Mouse (Mus musculus) layer of hippocampus, postnatal 36 days (tissue): ENCODE data around the gene Npy2r. TPM values are rescaled to one million over a fixed set of nuclear protein-coding genes. Genes with fewer than 3 reads are reported as not detected.

Source experiments
- DNase-seq, 2 experiments: peaks; one replicate each; pipeline ENCODE4 v3.0.0; 2022
- total RNA-seq, 2 experiments: library from RNA; stranded (reverse); gene quantifications; 2 replicates each; pipeline ENCODE4 v1.2.3; 2021

Npy2r gene
- 10 to 100 TPM; 38.7 to 46.8 TPM for total RNA-seq

DNA sequence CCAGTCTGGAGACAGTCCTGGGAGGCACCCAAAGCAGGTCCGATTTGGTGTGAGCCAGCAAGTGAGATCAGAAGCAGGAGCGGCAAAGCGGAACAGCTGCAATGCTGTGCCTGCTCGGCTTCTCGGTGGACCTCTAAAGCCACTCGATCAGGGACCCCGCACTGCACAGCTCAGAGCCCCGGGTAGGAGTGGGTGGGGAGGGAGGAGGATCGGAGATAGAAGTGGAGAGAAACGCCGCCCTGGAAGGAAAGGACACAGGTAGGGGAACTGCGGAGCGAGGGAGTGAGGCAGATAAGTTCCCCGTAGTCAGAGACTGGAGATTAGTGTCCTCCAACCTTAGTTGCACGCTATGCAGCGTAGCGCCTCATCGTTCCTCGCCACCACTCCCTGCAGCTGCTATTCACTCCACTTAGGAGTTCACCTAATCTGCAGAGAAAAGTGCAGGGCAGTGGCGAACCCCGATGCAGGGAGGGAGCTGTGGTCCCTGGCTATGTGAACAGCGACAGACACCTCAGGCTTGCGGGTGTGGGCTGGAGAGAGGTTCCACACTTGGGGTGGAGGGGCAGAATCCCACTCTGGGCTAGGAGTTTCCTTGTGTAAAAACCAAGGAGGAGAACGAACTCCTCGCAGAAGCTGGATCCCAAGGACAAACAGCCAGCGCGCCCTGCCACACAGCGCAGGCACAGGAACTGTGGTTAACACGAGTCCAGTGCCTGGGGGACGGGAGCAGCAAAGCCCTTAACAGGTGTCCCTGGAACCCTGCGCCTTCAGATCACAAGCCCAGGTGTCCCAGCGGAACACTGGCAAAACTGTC, at the start of gene Npy2r:
Gene Npy2r, minus strand, starts transcription at position 177 of the 814 bp plus-strand sequence.
- DNase-seq: no peak

DNA sequence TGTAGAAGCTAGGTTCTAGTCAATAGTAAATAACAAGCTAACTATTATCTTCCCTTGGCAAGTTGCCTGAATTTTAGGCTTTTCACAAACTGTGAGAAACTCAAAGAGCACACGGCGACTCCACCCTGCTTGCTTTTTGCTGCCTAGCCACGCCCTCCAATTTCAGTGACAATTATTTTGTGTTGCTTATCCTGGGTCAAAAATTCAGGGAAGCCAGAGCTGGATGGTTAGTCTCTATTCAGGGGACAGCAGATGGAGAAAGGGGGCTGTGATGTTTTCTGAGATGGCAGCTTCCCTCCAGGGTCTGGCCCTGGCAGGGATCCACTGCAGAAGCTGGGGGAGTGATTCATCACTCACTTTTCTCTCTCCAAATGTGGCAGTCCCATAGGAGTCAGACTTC, 9.9 kb upstream of the Npy2r start:
- no peak for DNase-seq

DNA sequence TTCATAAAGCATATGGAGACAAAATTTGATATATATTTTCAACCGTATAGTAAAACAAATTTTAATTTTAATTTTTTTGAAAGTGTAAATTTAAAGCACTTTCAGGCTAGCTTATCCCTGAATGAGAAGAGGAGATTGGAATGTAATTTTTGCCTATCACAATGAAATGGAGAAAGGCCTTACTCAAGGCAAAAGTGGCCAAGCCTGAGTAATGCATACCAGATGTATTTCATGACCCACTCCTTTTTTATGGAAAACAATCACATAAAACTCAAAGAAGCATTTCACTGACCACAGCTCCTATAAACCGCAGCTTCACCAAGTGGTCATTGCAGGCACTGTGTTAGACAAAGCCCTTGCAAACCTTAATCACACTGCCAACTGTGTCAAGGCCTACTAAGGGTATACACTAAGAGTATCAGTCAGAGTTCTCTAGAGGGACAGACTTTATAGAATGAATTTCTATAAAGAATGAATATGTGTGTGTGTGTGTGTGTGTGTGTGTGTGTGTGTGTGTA, 8.5 kb upstream of the Npy2r start:
- no peak for DNase-seq

DNA sequence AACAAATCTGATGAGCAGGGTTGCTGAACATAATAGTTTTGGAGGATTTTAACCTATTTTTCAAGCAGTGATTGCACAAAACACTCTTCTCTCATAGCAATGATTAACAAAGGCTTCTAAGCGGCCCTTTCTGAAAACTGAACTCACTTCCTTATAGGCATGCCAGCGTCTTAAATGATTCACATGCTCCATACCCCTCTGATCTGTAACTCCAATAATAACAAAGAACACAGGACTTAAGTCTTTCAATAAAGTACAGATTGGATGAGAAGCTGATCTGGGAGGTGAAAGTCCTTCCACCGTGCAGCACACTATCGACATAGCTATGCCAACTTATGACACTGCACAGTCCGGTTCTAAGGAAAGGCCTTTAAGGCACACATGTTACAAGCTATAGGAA, 2.0 kb upstream of the Npy2r start:
- DNase-seq: no peak

DNA sequence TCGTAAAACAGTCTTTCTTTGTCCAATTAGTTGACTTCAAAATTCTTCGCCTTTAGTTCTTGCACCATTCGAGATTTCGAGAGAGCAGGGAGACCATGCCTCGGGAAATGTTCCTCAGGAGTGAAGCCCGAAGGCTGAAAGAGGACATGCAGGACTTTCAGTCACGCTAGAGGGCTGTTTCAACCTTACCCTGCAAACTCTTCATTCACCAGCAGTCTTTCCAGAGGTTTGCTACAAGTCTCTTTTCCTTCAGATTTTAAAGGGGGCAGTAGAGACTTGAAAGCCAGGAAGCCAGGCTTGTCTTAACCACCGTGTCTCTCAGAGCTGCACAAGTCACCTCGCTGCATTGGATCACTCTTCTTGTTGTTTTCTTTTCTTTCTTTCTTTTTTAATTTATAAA, 869 bp upstream of the Npy2r start:
- DNase-seq: no peak

DNA sequence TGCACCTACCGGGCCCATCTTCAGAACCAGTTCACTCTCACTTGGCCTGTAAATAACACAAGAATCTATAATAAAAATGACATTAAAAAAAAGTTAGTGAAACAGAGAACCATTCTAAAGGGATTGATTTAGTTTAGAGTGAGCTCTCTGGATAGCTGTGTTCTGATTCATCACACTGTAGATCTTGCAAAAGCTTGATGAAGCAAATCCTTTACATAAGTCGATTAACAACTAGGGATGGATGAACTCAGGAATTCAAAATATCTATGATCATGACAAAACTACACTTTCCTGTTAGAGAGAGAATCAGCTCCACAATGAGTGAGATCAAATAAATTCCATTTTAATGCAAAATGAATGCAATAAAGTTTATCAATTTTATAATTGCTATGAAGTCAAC, 6.4 kb downstream of the Npy2r start:
- no peak for DNase-seq

DNA sequence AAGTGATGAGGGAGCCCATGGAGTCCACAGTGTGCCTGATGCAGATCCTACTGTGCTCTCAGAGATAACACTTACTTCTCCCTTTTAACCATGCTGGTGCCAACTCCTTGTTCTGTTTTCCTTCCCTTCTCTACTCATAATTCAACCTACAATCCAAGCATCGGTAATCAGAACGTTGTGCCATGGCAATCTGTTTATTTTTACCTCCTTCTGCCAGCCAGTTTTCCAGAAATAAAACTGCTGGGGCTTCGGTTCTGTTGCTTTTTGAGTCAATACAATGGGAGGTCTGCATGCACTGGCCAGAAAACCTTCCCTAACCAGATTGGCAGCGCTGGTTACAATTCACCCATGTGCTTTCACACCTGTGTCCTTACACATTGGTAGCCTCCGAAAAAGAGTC, 7.9 kb downstream of the Npy2r start:
- DNase-seq: peak in 1 of 2 experiments; percentile 28

DNA sequence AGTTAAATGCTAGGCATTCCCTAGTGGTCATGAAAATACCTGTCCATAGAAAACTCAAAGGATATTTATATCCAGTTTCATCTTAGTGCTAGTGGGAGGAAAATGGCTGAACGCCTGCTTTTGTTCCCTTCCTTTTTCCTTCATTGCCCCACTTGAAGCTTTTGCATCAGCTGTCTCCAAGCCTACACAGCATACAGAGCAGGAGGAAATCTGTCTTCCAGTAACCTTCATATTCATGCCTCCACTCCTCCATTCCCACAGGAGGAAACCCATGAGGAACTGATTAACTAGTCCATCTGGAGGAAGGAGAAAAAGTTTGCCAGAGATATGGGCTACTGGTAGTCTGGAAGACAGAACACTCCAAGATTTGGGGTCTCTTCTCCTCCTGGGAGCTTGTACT, 23.1 kb downstream of the Npy2r start:
- no peak for DNase-seq

DNA sequence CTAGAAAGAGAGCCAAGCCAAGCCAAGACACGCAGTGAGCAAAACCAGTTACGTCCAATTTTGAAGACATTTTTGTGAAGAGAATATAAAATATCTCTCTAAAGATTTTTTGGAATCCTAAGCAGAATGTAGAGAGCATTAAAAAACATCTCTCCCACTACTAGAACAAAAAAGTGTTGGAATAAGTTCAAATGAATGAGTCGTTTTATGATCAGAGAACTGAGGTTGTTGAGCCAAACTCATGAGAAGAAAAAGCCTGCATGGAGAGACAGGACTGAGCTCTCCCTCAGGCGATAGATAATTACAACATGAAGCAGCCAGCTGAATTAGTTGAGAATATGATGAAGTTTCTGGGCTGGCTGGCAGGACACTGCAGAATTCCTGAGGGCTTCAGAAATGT, 49.9 kb downstream of the Npy2r start:
- no peak for DNase-seq

Other genes starting within 250 kb of the Npy2r start
- 10 to 100 TPM; 74.1 to 80.9 TPM for gene Map9, start 190.0 kb downstream of the Npy2r start, total RNA-seq